Mouse (Mus musculus): ENCODE data around the gene Dnttip1. TPM values are rescaled to one million over a fixed set of nuclear protein-coding genes. Genes with fewer than 3 reads are reported as not detected.

Dnttip1 gene
- polyA plus RNA-seq, 1 experiment from 2014 or later, result 70.5 TPM

DNA sequence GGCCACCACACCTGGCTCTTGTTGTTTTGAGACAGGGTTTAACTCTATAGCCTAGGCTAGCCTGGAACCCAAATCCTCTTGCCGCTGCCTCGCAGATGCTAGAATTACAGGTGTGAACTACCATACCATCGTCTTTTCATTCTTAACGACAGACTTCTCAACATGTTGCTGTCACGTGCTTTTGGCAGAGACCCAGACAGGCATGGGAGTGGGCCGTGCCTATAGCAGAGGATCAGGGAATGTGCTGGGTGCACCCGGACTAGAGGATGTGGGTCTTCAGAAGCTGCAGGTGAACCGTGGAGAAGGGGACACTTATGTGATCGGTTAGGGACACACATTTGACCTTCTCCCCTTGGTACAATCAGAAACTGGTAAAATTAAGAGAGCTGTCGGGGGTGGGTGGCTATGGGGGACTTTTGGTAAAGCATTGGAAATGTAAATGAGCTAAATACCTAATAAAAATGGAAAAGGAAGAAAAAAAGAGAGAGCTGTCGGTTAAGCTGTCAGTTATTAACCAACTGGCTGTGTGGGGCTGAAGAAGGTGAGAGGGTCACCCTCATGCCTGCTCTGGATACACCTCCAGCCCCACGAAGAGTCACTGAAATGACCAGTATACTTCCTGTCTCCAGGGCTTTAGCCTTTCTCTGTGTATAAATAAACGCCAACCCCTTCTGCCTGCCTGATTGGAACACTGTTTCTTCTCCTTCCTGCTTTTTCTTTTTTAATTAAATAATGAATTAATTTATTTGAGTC, 54.6 kb downstream of the Dnttip1 start:
- Histone ChIP-seq H3K9ac (no peak overlapping the region), H3K4me2 (no peak overlapping the region), H3K9me3 (no peaks in the 10 kb centered on the region), H3K27me3 (no peaks in the 10 kb centered on the region), H3K4me3 (no peak overlapping the region), H3K4me1 (peaks cover 8% of the 10 kb centered on the region), H3K36me3 (peaks cover 36% of the 10 kb centered on the region), H3K27ac (no peak overlapping the region)
- 85% methylated on average over 13 of the region's 13 CpGs for WGBS
- ATAC-seq (ENCODE audit: borderline replicate concordance, extremely low read depth, low FRiP score, low TSS enrichment), result no peak

DNA sequence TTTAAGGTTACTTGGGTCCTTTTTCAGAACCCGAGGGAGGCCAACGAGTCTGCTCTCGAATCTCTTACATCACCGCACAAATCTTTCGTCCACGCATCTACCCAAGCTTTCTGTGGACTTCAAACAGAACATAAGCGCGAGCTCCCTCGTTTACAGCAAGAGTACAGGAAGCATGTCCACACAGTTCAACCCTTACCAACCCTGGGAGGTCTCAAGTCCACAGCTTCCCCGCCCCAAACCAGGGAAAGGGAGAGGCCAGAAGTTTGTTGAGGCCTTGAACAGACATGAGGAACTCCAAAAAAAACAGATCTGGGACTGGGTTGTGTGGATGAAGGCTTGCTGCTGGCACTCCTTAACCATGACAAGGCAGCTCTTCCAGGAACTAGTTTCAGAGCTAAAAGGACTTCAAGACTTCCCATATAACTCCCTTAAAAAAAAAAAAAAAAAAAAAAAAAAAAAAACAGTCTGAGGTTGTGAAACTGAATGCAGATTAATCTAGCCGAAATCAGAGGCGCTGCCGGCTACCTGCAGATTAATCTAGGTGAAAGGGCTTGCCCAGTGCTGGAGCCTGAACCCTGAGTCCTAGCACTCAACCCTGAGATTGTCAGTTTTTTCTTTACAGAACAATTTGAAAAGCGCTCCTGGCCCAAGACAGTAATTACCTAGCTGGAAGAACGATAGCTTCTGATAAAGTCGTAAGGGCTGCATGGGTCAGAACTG, 57.6 kb downstream of the Dnttip1 start:
- peak overlapping the region; percentile 70 for H3K4me3 ChIP-seq
- no peaks in the 10 kb centered on the region for H3K9me3 ChIP-seq
- no peak for ATAC-seq (ENCODE audit: borderline replicate concordance, extremely low read depth, low FRiP score, low TSS enrichment)

DNA sequence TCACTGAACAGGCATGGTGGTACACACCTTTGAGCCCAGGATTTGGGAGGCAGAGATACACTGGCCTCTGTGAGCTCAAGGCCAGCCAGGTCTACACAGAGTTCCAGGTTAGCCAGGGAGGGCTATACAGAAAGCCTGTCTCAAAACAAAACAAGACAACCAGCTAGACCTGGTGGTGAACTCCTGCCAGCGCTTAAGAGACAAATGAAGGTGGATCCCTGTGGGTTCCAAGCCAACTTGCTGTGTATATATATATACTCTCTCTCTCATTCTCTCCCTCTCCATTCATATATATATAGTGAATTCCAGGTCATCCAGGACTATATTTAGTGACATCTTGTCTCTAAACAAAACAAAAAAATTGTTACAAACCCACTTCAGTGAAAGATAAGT, 58.1 kb downstream of the Dnttip1 start:
- Histone ChIP-seq H3K4me2 (peak overlapping the region; percentile 65), H3K27ac (no peak overlapping the region), H3K9ac (peak overlapping the region; percentile 82), H3K27me3 (no peaks in the 10 kb centered on the region), H3K4me3 (peak overlapping the region; percentile 70), H3K9me3 (no peaks in the 10 kb centered on the region), H3K4me1 (peaks cover 15% of the 10 kb centered on the region), H3K36me3 (peaks cover 16% of the 10 kb centered on the region)
- no peak for ATAC-seq (ENCODE audit: borderline replicate concordance, extremely low read depth, low FRiP score, low TSS enrichment)
- WGBS, result 46% methylated on average over 1 of the region's 1 CpGs

More for the DNA sequence above, 57.6 kb downstream of the Dnttip1 start:
- Histone ChIP-seq H3K36me3 (peaks cover 21% of the 10 kb centered on the region), H3K27ac (no peak overlapping the region), H3K4me2 (peak overlapping the region; percentile 65), H3K27me3 (no peaks in the 10 kb centered on the region), H3K4me1 (peaks cover 15% of the 10 kb centered on the region), H3K9ac (peak overlapping the region; percentile 82)
- 86% methylated on average over 16 of the region's 16 CpGs for WGBS

DNA sequence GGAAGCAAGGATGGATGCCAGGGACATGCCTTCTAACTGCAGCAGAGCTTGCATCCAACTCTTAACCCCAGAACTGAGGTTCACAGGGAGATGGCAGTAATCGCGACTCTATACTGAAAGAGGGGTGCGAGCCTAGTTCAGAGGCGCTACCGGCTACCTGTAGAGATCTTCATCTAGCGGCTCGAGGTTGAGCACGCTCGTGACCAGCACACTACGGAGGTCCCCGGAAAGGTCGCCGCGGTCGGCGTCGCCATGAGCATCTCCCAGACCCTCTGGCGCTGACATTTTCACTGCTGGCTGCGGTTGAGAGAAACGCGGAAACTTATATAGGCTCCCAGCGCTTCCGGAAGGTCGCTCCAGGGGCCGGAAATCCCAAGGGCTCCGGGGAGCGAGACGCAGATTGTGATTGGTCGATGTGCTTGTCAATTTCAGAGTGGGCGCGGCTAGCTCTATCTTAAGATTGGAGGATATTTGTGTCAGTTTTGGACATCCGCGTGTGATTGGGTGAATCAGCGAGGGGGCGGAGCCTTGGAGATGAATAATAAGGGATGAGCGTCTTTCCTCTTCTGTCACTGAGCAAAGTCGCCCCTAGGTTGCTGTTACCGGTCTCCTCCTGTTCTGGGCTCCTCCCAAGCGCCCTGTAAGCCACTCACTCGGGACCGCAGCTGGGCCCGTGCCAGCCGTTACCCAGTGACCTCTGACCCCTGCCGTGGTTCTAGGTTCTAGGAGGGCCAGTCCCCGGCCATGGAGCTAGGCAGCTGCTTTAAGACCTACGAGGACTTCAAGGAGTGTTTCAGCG, 58.9 kb downstream of the Dnttip1 start, which contains the start of the genes Acot8 and Zswim3:
Gene Acot8 (minus strand): TSS at position 350 of the 799 bp plus-strand sequence.
Gene Zswim3 (plus strand): TSS at position 566 of the 799 bp plus-strand sequence.
- Histone ChIP-seq H3K36me3 (peaks cover 8% of the 10 kb centered on the region; the same call in 1 of the 2 replicates), H3K9me3 (no peaks in the 10 kb centered on the region), H3K4me3 (peak within 1 kb of the TSS; percentile 70), H3K27ac (peak within 1 kb of the TSS; percentile 81), H3K4me1 (peaks cover 15% of the 10 kb centered on the region), H3K4me2 (peak within 1 kb of the TSS; percentile 78), H3K9ac (peak within 1 kb of the TSS; percentile 82), H3K27me3 (no peaks in the 10 kb centered on the region)
- ATAC-seq (ENCODE audit: borderline replicate concordance, extremely low read depth, low FRiP score, low TSS enrichment), result peak; percentile 97
- 0% methylated on average over 47 of the region's 47 CpGs for WGBS

DNA sequence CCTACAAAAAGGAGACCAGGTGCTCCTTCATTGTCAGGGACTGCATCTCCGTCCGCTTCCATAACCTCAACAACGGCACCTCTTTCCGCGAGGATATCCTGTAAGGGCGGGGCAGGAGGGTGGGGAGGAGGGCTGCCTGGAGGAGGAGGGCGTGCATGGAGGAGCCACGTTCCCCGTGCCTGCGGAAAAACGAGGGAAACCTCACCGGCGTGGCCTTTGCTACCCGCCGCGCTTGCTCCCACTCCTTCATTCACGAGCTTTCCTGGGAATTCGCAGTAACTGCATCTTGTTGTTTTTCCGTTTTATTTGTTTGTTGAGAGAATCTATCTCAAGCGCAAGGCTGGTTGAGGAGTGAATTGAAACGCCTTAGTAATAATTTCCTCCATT, 59.5 kb downstream of the Dnttip1 start:
- H3K4me1 ChIP-seq, result peaks cover 15% of the 10 kb centered on the region
- WGBS, result 1% methylated on average over 21 of the region's 21 CpGs
- peak overlapping the region; percentile 70 for H3K4me3 ChIP-seq
- H3K36me3 ChIP-seq, result peaks cover 4% of the 10 kb centered on the region; the same call in 1 of the 2 replicates
- H3K9me3 ChIP-seq, result no peaks in the 10 kb centered on the region
- peak overlapping the region; percentile 69 for H3K9ac ChIP-seq
- peak overlapping the region; percentile 81 for H3K27ac ChIP-seq
- H3K4me2 ChIP-seq, result peak overlapping the region; percentile 78
- ATAC-seq (ENCODE audit: borderline replicate concordance, extremely low read depth, low FRiP score, low TSS enrichment), result peak; percentile 40; the same call in 1 of the 2 replicates
- H3K27me3 ChIP-seq, result no peaks in the 10 kb centered on the region

DNA sequence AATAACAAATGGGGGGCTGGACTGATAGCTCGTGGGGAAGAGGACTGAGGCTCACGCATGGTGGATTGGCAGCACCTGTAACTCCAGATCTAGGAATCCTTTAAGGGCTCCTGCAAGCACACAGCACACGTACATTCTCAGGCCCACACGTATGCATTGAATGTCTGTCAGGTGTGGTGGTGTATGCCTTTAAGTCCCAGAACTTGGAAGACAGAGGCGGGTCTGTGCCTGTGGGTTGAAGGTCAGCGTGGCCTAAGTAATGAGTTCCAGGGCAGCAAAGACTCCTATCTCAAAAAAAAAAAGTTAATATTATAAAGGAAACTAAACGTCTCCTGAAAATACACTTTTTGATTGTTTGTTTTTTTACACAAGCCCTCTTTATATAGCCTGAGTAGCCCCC, 60.8 kb downstream of the Dnttip1 start:
- no peak overlapping the region for H3K27ac ChIP-seq
- WGBS, result 68% methylated on average over 7 of the region's 7 CpGs
- H3K36me3 ChIP-seq, result no peaks in the 10 kb centered on the region
- no peak overlapping the region for H3K4me3 ChIP-seq
- H3K4me1 ChIP-seq, result peaks cover 15% of the 10 kb centered on the region
- no peak overlapping the region for H3K4me2 ChIP-seq
- H3K27me3 ChIP-seq, result no peaks in the 10 kb centered on the region
- no peaks in the 10 kb centered on the region for H3K9me3 ChIP-seq
- no peak for ATAC-seq (ENCODE audit: borderline replicate concordance, extremely low read depth, low FRiP score, low TSS enrichment)
- H3K9ac ChIP-seq, result no peak overlapping the region

DNA sequence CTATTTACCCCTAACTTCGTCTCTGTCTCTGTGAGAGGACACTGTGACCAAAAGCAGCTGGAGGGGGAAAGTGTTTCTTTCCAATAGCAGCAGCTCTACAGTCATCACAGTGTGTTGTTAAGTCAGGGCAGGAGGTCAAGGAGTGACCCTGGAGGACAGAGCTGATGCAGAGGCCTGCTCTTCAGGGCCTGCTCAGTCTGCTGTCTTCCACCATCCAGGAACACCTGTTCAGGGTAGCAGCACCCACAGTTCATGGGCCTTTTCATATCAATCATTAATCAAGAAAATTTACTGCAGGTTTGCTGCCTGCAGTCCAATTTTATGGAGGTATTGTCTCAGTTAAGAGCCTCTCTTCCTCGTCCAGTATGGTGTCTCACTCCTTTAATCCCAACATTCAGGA, 67.8 kb downstream of the Dnttip1 start:
- no peak for ATAC-seq (ENCODE audit: borderline replicate concordance, extremely low read depth, low FRiP score, low TSS enrichment)
- no peak overlapping the region for H3K9ac ChIP-seq
- no peaks in the 10 kb centered on the region for H3K9me3 ChIP-seq
- no peaks in the 10 kb centered on the region for H3K36me3 ChIP-seq
- H3K4me2 ChIP-seq, result no peak overlapping the region
- H3K27ac ChIP-seq, result no peak overlapping the region
- WGBS, result 52% methylated on average over 2 of the region's 2 CpGs
- H3K27me3 ChIP-seq, result no peaks in the 10 kb centered on the region
- peaks cover 12% of the 10 kb centered on the region for H3K4me1 ChIP-seq
- H3K4me3 ChIP-seq, result no peak overlapping the region

DNA sequence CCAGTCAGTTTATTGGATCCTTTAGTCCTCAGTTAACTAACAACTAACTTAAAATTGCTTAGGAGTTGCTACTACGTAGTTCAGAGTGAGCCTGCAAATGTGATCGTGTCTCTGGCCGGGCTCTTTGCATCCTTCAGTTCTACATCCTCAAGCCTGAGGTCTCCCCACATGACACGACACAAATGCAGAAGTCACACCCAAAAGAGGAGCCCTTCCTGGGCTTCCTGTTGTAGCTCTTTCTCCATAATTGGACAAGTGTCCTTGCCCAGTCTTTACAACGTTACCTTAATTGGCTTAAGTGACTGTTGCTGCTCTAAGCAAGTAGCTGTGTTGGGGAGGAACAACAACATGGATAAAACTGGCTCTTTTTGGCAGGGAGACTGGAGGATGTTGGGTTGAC, 69.6 kb downstream of the Dnttip1 start:
- no peak for ATAC-seq (ENCODE audit: borderline replicate concordance, extremely low read depth, low FRiP score, low TSS enrichment)
- H3K36me3 ChIP-seq, result no peaks in the 10 kb centered on the region
- 81% methylated on average over 5 of the region's 5 CpGs for WGBS
- H3K4me2 ChIP-seq, result no peak overlapping the region
- H3K9ac ChIP-seq, result no peak overlapping the region
- H3K27me3 ChIP-seq, result no peaks in the 10 kb centered on the region
- no peaks in the 10 kb centered on the region for H3K9me3 ChIP-seq
- H3K4me3 ChIP-seq, result no peak overlapping the region
- no peak overlapping the region for H3K27ac ChIP-seq
- H3K4me1 ChIP-seq, result peaks cover 12% of the 10 kb centered on the region

DNA sequence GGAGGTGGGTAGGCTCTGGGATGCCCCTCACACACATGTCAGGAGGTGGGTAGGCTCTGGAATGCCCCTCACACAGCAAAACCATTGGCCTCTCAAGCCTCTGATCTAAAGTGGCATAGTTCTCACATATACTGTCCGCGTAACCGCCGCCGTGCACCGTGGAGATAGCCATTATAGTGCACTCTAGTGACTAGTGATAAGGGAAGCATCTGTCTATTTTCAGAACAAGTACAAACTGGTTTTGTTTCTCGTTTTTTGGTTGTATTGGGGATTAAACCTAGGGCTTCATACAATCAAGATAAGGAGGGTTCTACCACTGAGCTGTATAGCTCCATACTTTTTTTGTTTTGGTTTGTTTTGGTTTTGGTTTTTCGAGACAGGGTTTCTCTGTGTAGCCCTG, 70.0 kb downstream of the Dnttip1 start:
- no peak for ATAC-seq (ENCODE audit: borderline replicate concordance, extremely low read depth, low FRiP score, low TSS enrichment)
- no peak overlapping the region for H3K9ac ChIP-seq
- H3K4me1 ChIP-seq, result peaks cover 12% of the 10 kb centered on the region
- H3K9me3 ChIP-seq, result no peaks in the 10 kb centered on the region
- 87% methylated on average over 8 of the region's 8 CpGs for WGBS
- H3K27ac ChIP-seq, result no peak overlapping the region
- no peak overlapping the region for H3K4me2 ChIP-seq
- peaks cover 4% of the 10 kb centered on the region for H3K36me3 ChIP-seq
- H3K4me3 ChIP-seq, result no peak overlapping the region
- H3K27me3 ChIP-seq, result no peaks in the 10 kb centered on the region

DNA sequence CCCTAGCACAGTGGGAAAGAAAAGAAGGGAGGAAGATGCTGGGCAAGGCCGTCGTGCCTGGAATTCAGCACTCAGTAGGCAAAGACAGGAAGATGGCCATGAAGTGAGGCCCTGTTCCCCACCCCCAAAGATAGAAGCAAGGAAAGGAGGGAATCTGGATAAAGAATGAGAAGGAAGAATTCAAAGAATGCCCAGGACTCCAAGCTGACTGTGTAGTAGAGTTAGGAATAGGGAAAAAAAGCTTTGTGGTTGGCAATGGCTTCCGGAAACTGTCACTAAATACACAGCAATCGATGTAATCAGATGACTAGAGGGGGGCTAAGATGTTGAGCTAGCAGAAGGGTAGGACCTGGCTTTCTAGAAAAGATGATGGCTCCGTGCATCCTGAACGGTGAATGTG, 71.4 kb downstream of the Dnttip1 start:
- Histone ChIP-seq H3K27me3 (no peaks in the 10 kb centered on the region), H3K27ac (peak overlapping the region; percentile 30; the same call in 1 of the 2 replicates), H3K4me2 (no peak overlapping the region), H3K4me3 (no peak overlapping the region), H3K36me3 (peaks cover 12% of the 10 kb centered on the region), H3K9ac (no peak overlapping the region), H3K4me1 (peaks cover 13% of the 10 kb centered on the region), H3K9me3 (no peaks in the 10 kb centered on the region)
- 52% methylated on average over 6 of the region's 6 CpGs for WGBS
- no peak for ATAC-seq (ENCODE audit: borderline replicate concordance, extremely low read depth, low FRiP score, low TSS enrichment)

DNA sequence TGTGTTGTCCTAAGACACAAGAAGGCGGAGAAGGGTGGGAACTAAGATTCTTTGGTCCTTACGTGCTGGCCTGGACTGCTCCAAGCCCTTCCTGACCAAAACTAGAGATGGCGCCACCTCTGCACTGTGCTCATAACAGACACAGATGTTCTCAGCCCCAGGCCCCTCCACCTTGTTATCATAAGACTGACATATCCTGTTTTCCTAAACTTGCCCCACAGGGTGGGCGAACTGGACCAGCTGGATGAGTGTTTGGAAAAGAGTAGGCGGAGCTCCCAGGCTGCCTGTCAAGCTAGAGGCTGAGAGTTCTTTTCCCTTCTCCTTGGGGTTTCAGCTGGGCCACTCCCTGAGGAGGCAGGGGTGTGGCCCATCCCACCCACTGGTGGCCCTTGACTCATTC, 71.9 kb downstream of the Dnttip1 start:
- H3K27ac ChIP-seq, result peak overlapping the region; percentile 30; the same call in 1 of the 2 replicates
- ATAC-seq (ENCODE audit: borderline replicate concordance, extremely low read depth, low FRiP score, low TSS enrichment), result peak; percentile 17; the same call in 1 of the 2 replicates
- 37% methylated on average over 5 of the region's 5 CpGs for WGBS

More for the DNA sequence above, 71.9 kb downstream of the Dnttip1 start:
- H3K4me2 ChIP-seq, result no peak overlapping the region
- no peak overlapping the region for H3K9ac ChIP-seq
- H3K4me1 ChIP-seq, result peaks cover 17% of the 10 kb centered on the region
- no peaks in the 10 kb centered on the region for H3K27me3 ChIP-seq
- no peak overlapping the region for H3K4me3 ChIP-seq
- H3K36me3 ChIP-seq, result peaks cover 12% of the 10 kb centered on the region
- no peaks in the 10 kb centered on the region for H3K9me3 ChIP-seq

Measured in lung, embryonic 15.5 days (tissue).